Comparison of ENCODE assay signal across 20 mouse cellular contexts in genomic region chr12:105531724-105532371, GRCm38 (mm10). TPM values are rescaled to one million over a fixed set of nuclear protein-coding genes. Genes with fewer than 3 reads are reported as not detected.
DNase-seq lines count a peak whose midpoint lies in the region; ATAC-seq lines count a peak whose summit lies in the region.
"Had no signal": no experiment of that assay in that cellular context is flagged by ENCODE, and none has a peak within 500 bp of the region (broad histone marks: within the 10 kb centered on the region; RNA-seq: fewer than 3 reads in every experiment).

No protein-coding gene starts in this region.

- no peak overlapping the region for H3K9ac ChIP-seq in embryonic facial prominence, embryonic 14.5 days (ENCODE audit: low read depth, low read length)
- no peak overlapping the region for H3K9ac ChIP-seq in midbrain, embryonic 14.5 days (replicated peaks; ENCODE audit: low read length)
- H3K9ac ChIP-seq in midbrain, embryonic 11.5 days (ENCODE audit: low read length), result no peak overlapping the region
- no peak overlapping the region for H3K9ac ChIP-seq in hindbrain, embryonic 15.5 days
- H3K9ac ChIP-seq: embryonic facial prominence, embryonic 15.5 days; heart, embryonic 15.5 days; lung, embryonic 15.5 days; stomach, embryonic 15.5 days had no signal

- no peak overlapping the region for H3K4me3 ChIP-seq in embryonic facial prominence, embryonic 14.5 days (ENCODE audit: low read depth, low read length)
- H3K4me3 ChIP-seq in embryonic facial prominence, embryonic 10.5 days, result no peak overlapping the region
- H3K4me3 ChIP-seq in midbrain, embryonic 14.5 days (replicated peaks; ENCODE audit: low read depth, low read length), result no peak overlapping the region
- no peak overlapping the region for H3K4me3 ChIP-seq in midbrain, embryonic 11.5 days (ENCODE audit: low read depth, low read length)
- H3K4me3 ChIP-seq in hindbrain, embryonic 15.5 days, result no peak overlapping the region
- H3K4me3 ChIP-seq: embryonic facial prominence, embryonic 15.5 days; heart, embryonic 15.5 days; lung, embryonic 15.5 days; stomach, embryonic 15.5 days had no signal

- no peaks in the 10 kb centered on the region for H3K36me3 ChIP-seq in embryonic facial prominence, embryonic 14.5 days (ENCODE audit: control insufficient read depth, insufficient read depth, low read length)
- no peaks in the 10 kb centered on the region for H3K36me3 ChIP-seq in embryonic facial prominence, embryonic 10.5 days (replicated peaks)
- H3K36me3 ChIP-seq in midbrain, embryonic 14.5 days (ENCODE audit: control insufficient read depth, insufficient read depth, low read length), result no peaks in the 10 kb centered on the region
- no peaks in the 10 kb centered on the region for H3K36me3 ChIP-seq in midbrain, embryonic 11.5 days (ENCODE audit: control insufficient read depth, insufficient read depth, low read length)
- no peaks in the 10 kb centered on the region for H3K36me3 ChIP-seq in hindbrain, embryonic 15.5 days
- H3K36me3 ChIP-seq: embryonic facial prominence, embryonic 15.5 days; heart, embryonic 15.5 days; lung, embryonic 15.5 days; stomach, embryonic 15.5 days had no signal

- 0 out of 2 replicates have a peak, but pooled peaks have one; percentile 12 for ATAC-seq in embryonic facial prominence, embryonic 14.5 days (ENCODE audit: low read depth)
- no peak for ATAC-seq in midbrain, embryonic 14.5 days (ENCODE audit: low FRiP score, low TSS enrichment)
- no peak for ATAC-seq in midbrain, embryonic 11.5 days (ENCODE audit: low FRiP score)
- ATAC-seq in hindbrain, embryonic 15.5 days (ENCODE audit: low FRiP score, low read depth), result 0 out of 2 replicates have a peak, but pooled peaks have one; percentile 39

- no peaks in the 10 kb centered on the region for H3K9me3 ChIP-seq in embryonic facial prominence, embryonic 14.5 days (ENCODE audit: control insufficient read depth, low read length)
- H3K9me3 ChIP-seq in embryonic facial prominence, embryonic 10.5 days, result peaks cover 4% of the 10 kb centered on the region; the same call in 1 of the 2 replicates
- no peaks in the 10 kb centered on the region for H3K9me3 ChIP-seq in midbrain, embryonic 14.5 days (ENCODE audit: control insufficient read depth, low read length)
- no peaks in the 10 kb centered on the region for H3K9me3 ChIP-seq in midbrain, embryonic 11.5 days (ENCODE audit: control insufficient read depth, low read length)
- no peaks in the 10 kb centered on the region for H3K9me3 ChIP-seq in hindbrain, embryonic 15.5 days
- H3K9me3 ChIP-seq: embryonic facial prominence, embryonic 15.5 days; heart, embryonic 15.5 days; lung, embryonic 15.5 days; stomach, embryonic 15.5 days had no signal

- no peak overlapping the region for H3K27ac ChIP-seq in embryonic facial prominence, embryonic 14.5 days (replicated peaks; ENCODE audit: low read depth, low read length)
- no peak overlapping the region for H3K27ac ChIP-seq in embryonic facial prominence, embryonic 10.5 days (replicated peaks)
- H3K27ac ChIP-seq in midbrain, embryonic 14.5 days (replicated peaks; ENCODE audit: low read depth, low read length), result 0 out of 2 replicates have a peak overlapping the region, but pooled peaks have one; percentile 41
- H3K27ac ChIP-seq in midbrain, embryonic 11.5 days (ENCODE audit: low read depth, low read length), result no peak overlapping the region
- H3K27ac ChIP-seq in hindbrain, embryonic 15.5 days (replicated peaks), result peak overlapping the region; percentile 62; the same call in 1 of the 2 replicates
- H3K27ac ChIP-seq: embryonic facial prominence, embryonic 15.5 days; heart, embryonic 15.5 days; lung, embryonic 15.5 days; stomach, embryonic 15.5 days had no signal

- no peaks in the 10 kb centered on the region for H3K27me3 ChIP-seq in embryonic facial prominence, embryonic 14.5 days (replicated peaks; ENCODE audit: control insufficient read depth, insufficient read depth, low read length)
- H3K27me3 ChIP-seq in embryonic facial prominence, embryonic 10.5 days (replicated peaks; ENCODE audit: low read depth, poor library complexity, severe bottlenecking), result no peaks in the 10 kb centered on the region
- H3K27me3 ChIP-seq in midbrain, embryonic 14.5 days (ENCODE audit: control insufficient read depth, insufficient read depth, low read length), result no peaks in the 10 kb centered on the region
- H3K27me3 ChIP-seq in midbrain, embryonic 11.5 days (ENCODE audit: control insufficient read depth, insufficient read depth, low read length), result no peaks in the 10 kb centered on the region
- H3K27me3 ChIP-seq in hindbrain, embryonic 15.5 days, result no peaks in the 10 kb centered on the region
- H3K27me3 ChIP-seq: CH12.LX; embryonic facial prominence, embryonic 15.5 days; heart, embryonic 15.5 days; lung, embryonic 15.5 days; stomach, embryonic 15.5 days had no signal

- 30% methylated on average over 8 of the region's 8 CpGs for WGBS in embryonic facial prominence, embryonic 14.5 days
- WGBS in embryonic facial prominence, embryonic 10.5 days, result 50% methylated on average over 8 of the region's 8 CpGs
- WGBS in midbrain, embryonic 14.5 days, result 17% methylated on average over 8 of the region's 8 CpGs
- WGBS in midbrain, embryonic 11.5 days, result 42% methylated on average over 8 of the region's 8 CpGs
- WGBS in hindbrain, embryonic 15.5 days, result 29% methylated on average over 8 of the region's 8 CpGs

- DNase-seq in embryonic facial prominence, embryonic 14.5 days (ENCODE audit: low spot score), result no peak
- DNase-seq in embryonic facial prominence, embryonic 10.5 days (ENCODE audit: low spot score), result no peak
- DNase-seq in midbrain, embryonic 14.5 days, result peak; percentile 48
- DNase-seq in midbrain, embryonic 11.5 days (ENCODE audit: low spot score, missing footprints), result no peak
- DNase-seq in retina, postnatal 1 day, result peak; percentile 35
- no peak for DNase-seq in cerebellum, adult 11-12 months
- DNase-seq in layer of hippocampus, adult 8-10 months (ENCODE audit: low spot score in 2 of 2), result no peak
- DNase-seq: adrenal gland, postnatal 36 days; cerebellum, postnatal 14 days; kidney, postnatal 10 days; spleen, adult 18-20 months; thymus, postnatal 14 days had no signal

- H3K4me1 ChIP-seq in embryonic facial prominence, embryonic 14.5 days (ENCODE audit: control insufficient read depth, insufficient read depth, low read length), result peaks cover 3% of the 10 kb centered on the region; the same call in 1 of the 2 replicates
- H3K4me1 ChIP-seq in embryonic facial prominence, embryonic 10.5 days, result peaks cover 25% of the 10 kb centered on the region
- H3K4me1 ChIP-seq in midbrain, embryonic 14.5 days (ENCODE audit: control insufficient read depth, insufficient read depth, low read length), result peaks cover 6% of the 10 kb centered on the region; the same call in 1 of the 2 replicates
- H3K4me1 ChIP-seq in midbrain, embryonic 11.5 days (ENCODE audit: control insufficient read depth, insufficient read depth, low read length), result 0 out of 2 replicates have a peak, but pooled peaks cover 2% of the 10 kb centered on the region
- peaks cover 14% of the 10 kb centered on the region for H3K4me1 ChIP-seq in hindbrain, embryonic 15.5 days (replicated peaks)
- H3K4me1 ChIP-seq: stomach, embryonic 15.5 days had no signal

- no peak overlapping the region for H3K4me2 ChIP-seq in embryonic facial prominence, embryonic 14.5 days (ENCODE audit: low read depth, low read length)
- H3K4me2 ChIP-seq in midbrain, embryonic 14.5 days (ENCODE audit: low read length), result no peak overlapping the region
- no peak overlapping the region for H3K4me2 ChIP-seq in midbrain, embryonic 11.5 days
- H3K4me2 ChIP-seq in hindbrain, embryonic 15.5 days, result no peak overlapping the region
- H3K4me2 ChIP-seq: embryonic facial prominence, embryonic 15.5 days; heart, embryonic 15.5 days; lung, embryonic 15.5 days; stomach, embryonic 15.5 days had no signal

RNA-seq across cellular contexts. Expression of gene Bdkrb2, which starts 31.2 kb away (rescaled TPM):
- polyA plus RNA-seq in embryonic facial prominence, embryonic 14.5 days (2014; fragmentation: Nextera tagmentation; extraction: Ambion mirVana), result 1.0 and 1.4 TPM in 2 replicates
- polyA plus RNA-seq in embryonic facial prominence, embryonic 10.5 days (2016; fragmentation: Nextera tagmentation; extraction: Ambion mirVana), result 0.53 and 0.82 TPM in 2 replicates
- polyA plus RNA-seq in midbrain, embryonic 14.5 days (2014; fragmentation: Nextera tagmentation; extraction: Ambion mirVana), result 0.36 and 0.49 TPM in 2 replicates
- 0.10 and 0.12 TPM in 2 replicates for polyA plus RNA-seq in midbrain, embryonic 11.5 days (2014; fragmentation: Nextera tagmentation; extraction: Ambion mirVana)
- polyA plus RNA-seq in hindbrain, embryonic 15.5 days (2015; fragmentation: Nextera tagmentation; extraction: Ambion mirVana), result 2.1 TPM in 2 replicates
- 1 to 10 TPM in 2 of 4 experiments, under 1 TPM in 2; 0.68 to 1.3 (median 1.0) TPM for total RNA-seq in layer of hippocampus, adult 8-10 months (2022)
- total RNA-seq: CH12.LX; megakaryocyte progenitor cell, adult 5-6 weeks had no signal
- polyA plus RNA-seq: liver, adult 2 months had no signal

Comparison
In these comparisons a context has a peak if more than half of its experiments do, and no peak if none do; other contexts are left out.
1. DNase-seq: peak in midbrain, embryonic 14.5 days (single experiment) and retina, postnatal 1 day (single experiment); none in embryonic facial prominence, embryonic 14.5 days (single experiment), embryonic facial prominence, embryonic 10.5 days (single experiment), midbrain, embryonic 11.5 days (single experiment), cerebellum, adult 11-12 months (single experiment) and layer of hippocampus, adult 8-10 months (0 of 2).
2. H3K27ac ChIP-seq: peak in midbrain, embryonic 14.5 days (single experiment) and hindbrain, embryonic 15.5 days (single experiment); none in embryonic facial prominence, embryonic 14.5 days (single experiment), embryonic facial prominence, embryonic 10.5 days (single experiment) and midbrain, embryonic 11.5 days (single experiment).
3. ATAC-seq: peak in embryonic facial prominence, embryonic 14.5 days (single experiment) and hindbrain, embryonic 15.5 days (single experiment); none in midbrain, embryonic 14.5 days (single experiment) and midbrain, embryonic 11.5 days (single experiment).